Mouse (Mus musculus): Measurements from ENCODE around the gene Ctnnal1.
A peak's percentile ranks its signal among the peaks of the same experiment; 100 is the strongest.

The Ctnnal1 gene

DNA sequence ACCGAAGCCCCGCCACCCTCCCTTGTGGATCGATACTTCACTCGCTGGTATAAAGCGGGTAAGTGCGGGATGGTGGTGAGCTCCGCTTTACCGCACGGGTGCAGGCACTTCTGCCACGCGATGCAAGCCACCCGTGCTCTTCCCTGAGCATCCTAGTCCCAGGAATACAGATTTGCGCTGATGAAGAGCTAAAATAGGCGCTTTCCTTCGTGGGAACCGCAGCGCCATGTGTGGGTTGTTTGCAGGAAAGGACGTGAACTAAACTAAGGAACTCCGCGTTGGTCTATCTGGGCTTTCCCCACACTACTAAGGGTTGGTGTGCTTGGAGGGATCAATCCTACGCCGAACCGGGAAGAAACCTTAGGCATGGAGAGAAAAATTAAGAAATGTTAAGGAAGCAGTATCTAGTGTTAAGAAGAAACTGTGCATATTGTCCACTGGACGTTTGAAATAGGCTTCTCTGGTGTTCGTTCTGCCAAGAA lies 62.3 kb downstream of the Ctnnal1 start:
- DNase-seq (ENCODE audit: low spot score), result no peak

DNA sequence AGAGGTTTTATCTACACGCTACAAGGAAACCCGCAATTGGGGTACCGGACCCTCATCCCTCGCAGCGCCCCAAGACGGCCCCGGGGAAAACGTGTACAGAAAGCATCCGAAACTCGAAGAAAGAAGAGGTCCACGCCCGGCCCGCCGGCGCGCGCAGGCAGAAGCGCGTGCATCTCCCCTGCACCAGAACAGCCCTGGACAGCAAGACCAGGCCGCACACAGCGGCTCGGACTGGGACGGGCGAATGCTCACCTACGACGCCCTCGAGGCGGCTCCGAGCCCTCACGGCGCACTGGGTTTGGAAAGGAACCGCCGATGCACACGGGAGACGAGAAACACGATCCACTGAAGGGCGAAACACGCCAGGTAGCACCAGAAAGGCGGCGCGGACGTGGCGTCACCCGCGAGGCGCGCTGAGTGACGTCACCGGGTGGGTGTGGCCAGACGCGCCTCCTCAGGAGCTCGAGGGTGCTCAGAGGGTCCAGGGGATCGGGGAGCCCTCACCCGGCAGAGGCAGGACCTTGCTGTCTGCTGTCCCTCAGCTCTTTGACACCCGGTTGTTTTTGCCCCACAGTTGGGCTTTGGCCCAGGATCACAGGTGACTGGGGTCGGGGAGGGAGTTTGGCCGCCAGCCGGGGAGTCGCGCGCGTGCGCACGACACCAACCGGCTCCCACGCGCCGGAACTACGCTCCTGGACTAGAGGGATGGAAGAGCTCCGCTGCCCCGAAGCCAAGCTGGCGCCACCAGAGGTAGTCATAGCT lies 62.9 kb downstream of the Ctnnal1 start, which contains the start of the genes Elp1 and Fam206a:
TSS of gene Elp1 (minus strand) at position 425 of the 762 bp plus-strand sequence.
TSS of gene Fam206a (plus strand) at position 439 of the 762 bp plus-strand sequence.
- DNase-seq (ENCODE audit: low spot score), result peak; percentile 89

DNA sequence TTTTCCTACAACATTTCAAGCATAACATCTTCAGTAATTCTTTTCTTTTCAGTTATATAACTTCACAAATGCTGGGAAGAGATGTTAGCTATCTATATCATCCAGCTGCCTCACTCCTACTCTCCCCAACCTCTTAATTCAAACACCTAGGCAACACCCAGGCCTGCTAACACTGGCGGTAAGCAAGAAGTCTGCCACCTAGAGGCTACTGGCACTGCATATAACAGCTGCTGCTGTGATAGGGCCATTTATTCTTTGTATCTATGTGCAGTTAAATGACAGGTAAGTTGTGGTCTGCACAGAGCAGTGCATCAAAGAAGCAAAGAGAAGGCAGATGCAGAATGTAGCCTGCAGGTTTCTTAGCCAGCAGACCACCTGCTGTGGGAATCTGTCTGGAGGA lies 73.6 kb downstream of the Ctnnal1 start:
- no peak for DNase-seq (ENCODE audit: low spot score)

DNA sequence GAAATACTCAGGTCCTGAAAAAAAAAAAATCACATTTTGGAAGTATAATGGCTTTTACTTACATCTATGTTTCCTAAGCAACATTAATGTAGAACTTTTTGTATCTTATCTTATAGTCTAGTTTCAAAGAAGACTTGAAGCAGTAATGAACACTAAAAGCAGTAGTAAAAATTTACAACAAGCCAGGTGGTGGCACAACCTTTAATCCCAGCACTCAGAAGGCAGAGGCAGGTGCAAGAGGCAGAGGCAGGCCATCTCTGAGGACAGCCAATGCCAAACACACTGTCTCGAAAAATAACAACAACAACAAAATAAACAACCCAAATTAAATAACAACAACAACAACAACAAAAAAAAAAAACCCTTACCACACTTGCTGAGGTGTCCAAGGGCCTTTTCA lies 93.9 kb downstream of the Ctnnal1 start:
- DNase-seq (ENCODE audit: low spot score), result no peak

DNA sequence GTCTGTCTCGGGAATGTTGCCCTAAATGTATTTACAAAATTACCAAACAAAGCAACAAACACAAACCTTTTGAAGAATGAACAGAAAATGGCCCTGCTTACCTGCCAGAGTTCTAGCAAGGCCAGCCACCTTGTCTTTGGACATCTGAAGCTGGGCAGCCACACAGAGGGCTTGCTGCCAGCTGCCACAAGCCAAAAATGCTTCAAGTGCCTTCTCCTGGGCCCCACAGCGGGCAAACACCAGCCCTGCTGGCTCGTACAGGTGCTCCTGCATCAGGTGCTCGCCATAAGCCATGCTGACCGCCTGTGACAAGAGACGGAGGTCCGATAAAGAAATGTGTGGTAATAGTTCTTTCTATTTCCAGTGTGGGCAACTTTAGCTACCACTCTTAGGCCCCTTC lies 96.1 kb downstream of the Ctnnal1 start:
- no peak for DNase-seq (ENCODE audit: low spot score)

DNA sequence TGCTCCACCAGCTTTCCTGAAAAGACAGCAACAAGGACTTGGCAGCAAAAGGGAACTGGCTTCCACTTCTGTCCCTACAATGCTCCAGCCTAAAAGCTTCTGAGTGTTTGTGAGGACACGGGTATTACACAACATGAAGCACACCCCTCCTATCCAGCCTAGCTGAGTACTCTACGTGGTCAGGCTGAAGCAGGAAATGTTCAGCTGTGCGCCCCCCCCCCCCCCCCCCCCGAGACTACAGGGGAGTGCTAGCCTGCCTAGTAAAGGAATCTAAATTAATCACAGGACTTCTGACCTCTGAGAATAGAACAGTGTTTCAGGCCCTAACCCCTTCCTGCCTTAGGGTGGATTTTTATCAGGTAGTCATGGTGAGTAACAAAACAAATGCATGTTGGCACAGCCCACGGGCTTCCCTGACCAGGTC lies 97.1 kb downstream of the Ctnnal1 start:
- peak; percentile 27 for DNase-seq (ENCODE audit: low spot score)
